Mouse (Mus musculus) bone marrow macrophage, adult 2 months (primary cell): ENCODE measurements around the gene Plekhm1.

ENCODE experiments used
- CTCF ChIP-seq: IDR thresholded peaks from 2 replicates; pipeline ENCODE4 v1.5.1; 2012; ENCODE audit warnings: low read depth, mild to moderate bottlenecking, low read length, moderate library complexity
- POLR2A ChIP-seq: IDR thresholded peaks from 2 replicates; pipeline ENCODE4 v1.6.1; 2012; ENCODE audit warnings: mild to moderate bottlenecking, low read depth, low read length, borderline replicate concordance

GRCm38 (mm10) chr11:103346236-103346635 lies 66.3 kb downstream of the Plekhm1 start:
- TF ChIP-seq POLR2A (no peak), CTCF (no peak)
